Mouse (Mus musculus): Measurements from ENCODE around the gene Ppp1r14c.

DNA sequence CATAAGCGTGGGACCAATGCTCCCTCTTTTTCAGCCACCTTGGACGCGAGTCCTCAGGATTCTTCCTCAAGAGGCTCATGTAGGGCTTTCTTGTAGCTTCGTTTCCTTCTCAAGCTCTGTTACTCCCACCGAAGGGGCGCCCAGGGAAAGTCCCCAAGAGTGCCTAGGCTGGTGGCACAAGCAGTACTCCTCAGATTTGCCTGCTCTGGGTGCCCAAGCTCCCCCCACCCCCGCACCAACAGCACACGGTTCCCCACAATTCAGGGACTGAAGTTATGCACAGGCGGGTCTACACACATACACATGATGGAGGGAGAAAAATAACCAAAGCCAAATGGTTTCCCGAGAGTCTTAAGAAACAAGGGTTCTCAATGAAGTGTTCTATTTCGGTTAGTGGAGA is 1.6 kb downstream of the Ppp1r14c start:
- TF ChIP-seq POLR2A (IDR thresholded peaks at IDR 0.05; ENCODE audit: low read depth, low read length), result no peak
- TF ChIP-seq CTCF (IDR thresholded peaks at IDR 0.05; ENCODE audit: extremely low read depth, insufficient read length, insufficient replicate concordance, low read depth, low read length), result no peak

Measured in small intestine, adult 2 months (tissue).